Mouse (Mus musculus) gastrocnemius, postnatal 36 days (tissue): ENCODE measurements around the gene Insig2. TPM values are rescaled to one million over a fixed set of nuclear protein-coding genes. Genes with fewer than 3 reads are reported as not detected.

Source experiments
- total RNA-seq, 2 experiments: library from RNA; stranded (reverse); gene quantifications; 2 replicates each; pipeline ENCODE4 v1.2.3; 2021

Insig2 gene
- total RNA-seq, 2 experiments from 2014 or later = 58.0 to 59.8 TPM

Other genes with a start within 250 kb of the Insig2 start
- gene Ccdc93, start 98.5 kb upstream of the Insig2 start, total RNA-seq = 1 to 10 TPM; 8.9 to 9.2 TPM
- not detected for gene Htr5b, start 195.9 kb upstream of the Insig2 start, total RNA-seq
- gene Ddx18, start 235.4 kb upstream of the Insig2 start, total RNA-seq = 10 to 100 TPM; 11.2 to 15.9 TPM